Mouse (Mus musculus): Measurements from ENCODE around the gene Lrrc75b. TPM values are rescaled to one million over a fixed set of nuclear protein-coding genes. Genes with fewer than 3 reads are reported as not detected.

Gene Lrrc75b
- 1 to 10 TPM; 4.2 to 5.8 TPM for total RNA-seq (2023)

GRCm38 (mm10) chr10:75559676-75560548 is at the start of gene Lrrc75b:
Gene Lrrc75b (minus strand): TSS chr10:75560330.

GRCm38 (mm10) chr10:75589129-75589528 is 29.0 kb upstream of the Lrrc75b start, which contains the start of gene Ggt5:
Gene Ggt5 (plus strand): TSS chr10:75589340.

DNA sequence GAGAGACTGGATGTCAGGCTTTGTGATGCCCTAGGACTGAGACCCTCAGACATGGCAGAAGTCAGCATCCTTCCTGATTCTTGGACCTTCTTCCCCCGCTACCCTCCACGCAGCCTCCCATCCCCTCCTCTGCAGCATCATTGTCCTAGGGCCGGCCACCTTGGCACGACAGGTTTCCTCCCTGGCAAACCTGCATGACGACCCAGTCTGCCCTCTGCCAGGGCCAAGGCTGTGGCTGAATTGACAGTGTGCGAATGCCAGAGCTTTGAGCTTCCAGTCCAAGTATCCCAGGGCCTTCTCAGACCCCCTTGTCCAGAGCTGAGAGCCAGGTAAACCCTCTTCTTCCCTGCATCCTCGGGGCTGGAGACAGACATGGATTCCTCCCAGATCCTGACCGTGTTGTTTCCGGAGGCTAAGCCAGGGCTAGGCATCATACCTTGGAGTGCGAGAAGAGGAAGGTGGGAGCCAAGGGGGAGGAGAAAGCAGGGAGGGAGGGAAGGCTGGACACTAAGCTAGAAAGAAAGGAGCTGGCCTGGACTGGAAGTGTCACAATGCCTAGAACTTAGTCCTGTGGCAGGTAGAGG is 1.0 kb upstream of the Lrrc75b start, which contains the start of gene Ggt1:
Ggt1 (plus strand) TSS at position 534 of the 584 bp plus-strand sequence.

DNA sequence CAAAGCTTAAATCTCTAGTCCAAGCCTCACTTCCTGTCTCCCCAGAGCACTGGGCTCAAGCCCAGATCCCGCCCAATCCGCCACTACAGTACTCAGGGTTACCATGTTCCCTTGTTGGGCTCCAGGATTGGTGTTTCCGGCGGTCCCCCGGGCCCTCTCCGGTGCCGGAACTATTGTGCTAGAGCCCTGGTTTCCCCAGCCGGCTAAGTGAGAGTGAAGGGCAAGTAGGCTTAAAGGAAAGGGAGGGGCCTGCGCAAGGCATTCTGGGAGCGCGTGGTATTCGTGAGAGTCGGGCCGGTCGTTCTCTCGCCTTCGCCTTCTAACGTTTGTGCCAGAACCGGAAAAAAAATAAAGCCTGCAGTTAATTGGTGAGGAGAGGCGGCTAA is 42.4 kb downstream of the Lrrc75b start, which contains the start of gene Gucd1:
Gucd1 (minus strand) TSS at position 215 of the 386 bp plus-strand sequence.

GRCm38 (mm10) chr10:75517073-75517757 is 42.9 kb downstream of the Lrrc75b start, which contains the start of gene Snrpd3:
Gene Snrpd3 (plus strand): TSS chr10:75517551.

Other genes with a start within 250 kb of the Lrrc75b start
- gene Adora2a, start 243.5 kb downstream of the Lrrc75b start, total RNA-seq (2023): 1 to 10 TPM; 2.9 to 4.3 TPM
- gene Upb1, start 159.2 kb downstream of the Lrrc75b start, total RNA-seq (2023): 1 to 10 TPM; 2.3 to 2.4 TPM
- gene Snrpd3, start 42.8 kb downstream of the Lrrc75b start, total RNA-seq (2023): 10 to 100 TPM; 54.4 to 59.8 TPM
- gene Gucd1, start 42.4 kb downstream of the Lrrc75b start, total RNA-seq (2023): 10 to 100 TPM; 56.1 to 59.0 TPM
- gene Ggt1, start 1.3 kb upstream of the Lrrc75b start, total RNA-seq (2023): 1 to 10 TPM; 9.2 to 9.8 TPM
- gene Ggt5, start 29.0 kb upstream of the Lrrc75b start, total RNA-seq (2023): 10 to 100 TPM; 23.6 to 28.5 TPM
- under 1 TPM; 0.88 to 0.89 TPM for gene Susd2, start 83.7 kb upstream of the Lrrc75b start, total RNA-seq (2023)
- gene Cabin1, start 204.0 kb upstream of the Lrrc75b start, total RNA-seq (2023): 10 to 100 TPM; 64.4 to 64.5 TPM
- gene Ddt, start 213.1 kb upstream of the Lrrc75b start, total RNA-seq (2023): 10 to 100 TPM in 1 of 2 experiments, 1 to 10 TPM in 1; 9.8 to 11.7 TPM
- not detected for gene Gm20441, start 220.6 kb upstream of the Lrrc75b start, total RNA-seq (2023)
- 1 to 10 TPM; 3.4 to 3.5 TPM for gene Gstt3, start 221.1 kb upstream of the Lrrc75b start, total RNA-seq (2023)
- 1 to 10 TPM in 1 of 2 experiments, not detected in 1; 2.6 TPM for gene Gstt1, start 238.3 kb upstream of the Lrrc75b start, total RNA-seq (2023)